Mouse (Mus musculus) E14TG2a.4 (cell line): ENCODE results near the gene 4933428G20Rik.

Experiments
- CTCF ChIP-seq: conservative IDR thresholded peaks from 2 replicates; pipeline ENCODE4 v1.5.1; 2014; ENCODE audit warnings: low read length
- NANOG ChIP-seq: IDR thresholded peaks from 2 replicates; pipeline ENCODE4 v1.6.1; 2014; ENCODE audit warnings: borderline replicate concordance, low read length, mixed read lengths
- POU5F1 ChIP-seq: IDR thresholded peaks from 2 replicates; pipeline ENCODE4 v1.6.1; 2014; ENCODE audit warnings: low read length, borderline replicate concordance

GRCm38 (mm10) chr11:97528282-97528808 is 28.2 kb upstream of the 4933428G20Rik start:
- TF ChIP-seq CTCF (no peak), NANOG (no peak), POU5F1 (no peak)
